Mouse (Mus musculus) macrophage (primary cell): ENCODE measurements around the gene Hdac9. TPM values are rescaled to one million over a fixed set of nuclear protein-coding genes. Genes with fewer than 3 reads are reported as not detected.

ENCODE experiments used
- H3K27ac ChIP-seq: fragments of 350-480 bp; formaldehyde crosslinking; 2 replicates; pipeline ENCODE4 v1.9.0; 2021
- H3K36me3 ChIP-seq: fragments of 350-480 bp; formaldehyde crosslinking; 2 replicates; pipeline ENCODE4 v1.9.0; 2021; ENCODE audit errors: inconsistent target
- H3K4me3 ChIP-seq: fragments of 350-480 bp; formaldehyde crosslinking; 2 replicates; pipeline ENCODE4 v1.9.0; 2021; ENCODE audit errors: inconsistent target
- H3K79me2 ChIP-seq: fragments of 350-480 bp; formaldehyde crosslinking; 2 replicates; pipeline ENCODE4 v1.9.0; 2021; ENCODE audit errors: inconsistent target
- WGBS: methylation state at CpG from one replicate; pipeline ENCODE4 v1.1.7; 2026; ENCODE audit warnings: inconsistent platforms; ENCODE audit not compliant: missing documents; 5-methylcytosine and 5-hydroxymethylcytosine counted together
- polyA plus RNA-seq: library from polyadenylated mRNA; stranded (reverse); fragments of 250-400 nt; gene quantifications from 3 replicates; pipeline ENCODE4 v1.2.4, GENCODE M21; 2018; ENCODE audit warnings: inconsistent platforms

The Hdac9 gene
- polyA plus RNA-seq, 1 experiment from 2014 or later, result 2.4 TPM

DNA sequence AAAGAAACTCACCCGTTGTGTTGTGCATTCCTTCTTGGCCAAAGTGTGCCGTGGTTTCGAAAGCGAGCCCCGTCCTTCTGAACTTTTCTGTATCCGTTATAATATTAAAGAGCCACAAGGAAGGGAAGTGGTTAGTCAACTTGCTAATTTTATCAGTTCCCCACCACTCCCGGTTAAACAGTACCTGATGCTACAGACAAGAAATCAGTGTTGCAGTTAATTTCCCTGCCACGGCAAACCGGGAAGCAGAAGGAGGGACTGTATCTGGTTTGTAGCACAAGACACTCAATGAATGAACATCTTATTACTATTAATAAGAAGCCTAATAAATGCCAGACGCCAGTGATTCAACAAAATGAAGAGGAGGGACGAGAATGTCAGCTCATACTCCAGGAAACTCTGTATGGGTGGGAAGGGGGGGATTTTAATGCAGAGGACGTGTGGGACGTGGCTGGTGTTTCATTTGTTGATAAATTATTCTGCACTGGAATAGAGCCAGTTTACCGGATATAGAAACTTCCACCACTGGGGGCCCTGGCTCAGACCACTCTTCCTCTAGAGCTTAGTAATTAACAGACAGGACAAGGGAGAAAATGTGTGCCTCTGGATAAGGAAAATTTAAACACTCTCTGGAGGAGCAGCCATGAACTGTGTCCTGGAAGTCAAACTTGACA is 202.5 kb downstream of the Hdac9 start:
- Histone ChIP-seq H3K36me3 (no peaks in the 10 kb centered on the region), H3K4me3 (peak overlapping the region; percentile 57), H3K27ac (peak overlapping the region; percentile 87), H3K79me2 (peaks cover 43% of the 10 kb centered on the region)
- 7% methylated on average over 14 of the region's 14 CpGs for WGBS

DNA sequence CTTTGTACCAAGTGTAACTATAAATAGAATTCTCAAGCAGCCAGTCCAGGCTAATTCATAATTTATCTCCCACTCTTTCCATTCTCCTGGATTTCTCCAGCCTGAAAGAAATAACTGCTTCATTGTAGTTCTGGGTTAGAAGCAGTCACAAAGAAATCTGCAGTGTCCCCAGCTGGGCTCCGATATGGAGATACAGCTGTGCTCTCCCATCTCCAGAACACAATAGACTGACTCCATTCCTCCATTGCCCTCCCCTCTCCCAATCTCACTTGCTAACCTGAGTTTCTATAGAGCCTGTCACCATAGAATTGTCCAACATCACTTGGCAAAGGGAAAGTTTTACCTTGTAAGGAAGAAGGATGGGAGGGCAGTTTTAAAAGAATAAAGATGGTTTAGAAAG is 218.9 kb downstream of the Hdac9 start:
- Histone ChIP-seq H3K4me3 (no peak overlapping the region), H3K79me2 (peaks cover 85% of the 10 kb centered on the region), H3K36me3 (no peaks in the 10 kb centered on the region), H3K27ac (no peak overlapping the region)
- WGBS, result 100% methylated on average over 1 of the region's 1 CpGs

DNA sequence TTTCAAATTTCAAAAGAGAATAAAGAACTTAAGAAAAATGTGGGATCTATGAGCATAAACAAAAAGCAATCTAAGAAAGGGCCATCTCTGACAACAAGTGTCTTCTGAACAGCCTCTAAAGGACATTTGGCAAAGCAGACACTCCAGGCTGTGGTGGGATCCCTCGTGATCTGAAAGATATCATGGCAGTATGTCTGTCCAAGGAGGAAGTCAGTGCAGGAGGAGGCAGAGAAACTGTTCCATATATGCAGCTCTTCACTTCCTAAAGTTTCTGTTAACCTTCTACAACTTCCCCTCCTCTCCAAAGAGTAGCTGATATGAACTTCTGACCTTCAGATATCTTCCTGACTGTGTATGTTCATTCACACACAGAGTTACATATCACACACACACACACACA is 220.2 kb downstream of the Hdac9 start:
- no peak overlapping the region for H3K4me3 ChIP-seq
- WGBS, result 0% methylated on average over 1 of the region's 1 CpGs
- peak overlapping the region; percentile 84 for H3K27ac ChIP-seq

DNA sequence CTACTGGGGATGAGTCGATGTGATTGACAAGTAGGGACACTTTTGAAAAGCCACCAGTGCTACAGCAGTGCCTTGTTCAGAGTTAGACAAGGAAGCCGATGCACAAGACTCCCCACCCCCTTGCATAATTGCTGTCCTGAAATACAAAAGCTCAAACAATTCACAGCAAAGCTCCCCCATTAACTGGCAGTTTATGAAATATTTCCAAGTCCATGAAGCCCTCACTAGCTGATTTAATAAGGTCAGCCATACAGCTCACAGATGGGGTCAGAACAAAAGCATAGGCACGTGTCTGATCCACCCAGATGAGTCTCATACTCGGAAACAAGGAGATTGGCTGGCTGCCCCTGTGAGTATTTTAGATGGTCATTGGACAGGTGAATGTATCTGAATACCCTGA is 228.0 kb downstream of the Hdac9 start:
- Histone ChIP-seq H3K27ac (no peak overlapping the region), H3K4me3 (no peak overlapping the region), H3K36me3 (no peaks in the 10 kb centered on the region), H3K79me2 (peaks cover 91% of the 10 kb centered on the region)
- 82% methylated on average over 4 of the region's 4 CpGs for WGBS

More for the DNA sequence above, 220.2 kb downstream of the Hdac9 start:
- Histone ChIP-seq H3K79me2 (peaks cover 85% of the 10 kb centered on the region), H3K36me3 (no peaks in the 10 kb centered on the region)

DNA sequence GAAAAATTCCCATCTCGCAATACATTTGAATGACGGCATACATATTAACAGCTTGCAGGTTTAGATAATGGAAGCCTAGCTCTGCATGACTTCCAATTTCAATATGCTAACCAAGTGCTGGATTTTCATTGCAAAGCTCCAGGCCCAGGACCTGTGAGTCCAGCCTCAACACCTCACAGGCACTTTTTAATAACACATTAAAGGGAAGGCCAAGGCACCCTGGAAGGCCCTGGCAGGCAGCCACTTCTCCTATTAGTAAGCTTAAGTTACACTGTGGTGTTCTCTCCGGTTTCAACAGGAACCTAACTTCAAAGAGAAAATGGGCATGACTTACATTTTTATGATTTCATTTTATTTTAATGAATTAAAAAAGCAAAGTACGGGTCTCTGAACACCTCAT is 233.5 kb downstream of the Hdac9 start:
- 51% methylated on average over 4 of the region's 4 CpGs for whole genome bisulfite sequencing
- H3K4me3 ChIP-seq, result no peak overlapping the region
- H3K79me2 ChIP-seq, result peaks cover 64% of the 10 kb centered on the region

DNA sequence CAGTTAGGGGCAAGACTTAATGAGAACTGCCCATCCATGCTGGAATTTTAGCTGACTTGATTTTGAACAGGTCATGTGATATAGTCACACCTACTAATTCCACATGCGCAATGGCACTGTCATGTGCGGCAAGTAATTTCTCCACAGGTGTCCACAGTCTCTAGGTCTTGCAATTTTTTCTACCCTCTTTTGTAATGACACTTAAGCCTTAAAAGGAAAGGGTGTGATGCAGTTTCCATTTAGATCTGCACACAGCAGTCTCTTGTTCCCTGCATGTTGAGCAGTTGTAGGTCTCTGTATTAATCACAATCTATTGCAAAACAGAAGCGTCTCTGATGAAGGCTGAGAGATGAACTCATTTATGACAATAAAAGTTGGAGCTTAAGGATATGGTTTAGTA is 234.2 kb downstream of the Hdac9 start:
- Histone ChIP-seq H3K79me2 (peaks cover 61% of the 10 kb centered on the region), H3K27ac (no peak overlapping the region), H3K4me3 (no peak overlapping the region), H3K36me3 (no peaks in the 10 kb centered on the region)
- WGBS, result 73% methylated on average over 3 of the region's 3 CpGs

More for the DNA sequence above, 233.5 kb downstream of the Hdac9 start:
- H3K36me3 ChIP-seq, result no peaks in the 10 kb centered on the region
- no peak overlapping the region for H3K27ac ChIP-seq

DNA sequence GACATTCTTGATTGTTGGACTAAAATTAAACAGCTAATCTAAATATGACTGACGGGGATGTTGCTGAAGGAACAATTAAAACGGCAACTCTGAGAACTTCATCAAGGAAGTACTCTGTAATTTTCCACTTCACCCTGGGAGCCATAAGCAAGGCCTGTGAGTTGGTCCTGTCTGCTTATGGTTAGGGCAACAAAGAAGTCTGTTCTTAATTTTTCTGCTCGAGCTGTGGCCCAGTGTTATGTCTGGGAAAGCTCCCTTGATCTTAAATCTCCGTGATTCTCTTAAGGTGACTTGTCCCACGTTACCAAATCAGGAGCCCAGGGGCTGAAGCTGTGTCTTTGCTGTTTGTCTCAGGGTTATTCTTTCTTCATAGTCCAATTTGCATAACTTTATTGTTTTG is 236.3 kb downstream of the Hdac9 start:
- peaks cover 57% of the 10 kb centered on the region for H3K79me2 ChIP-seq
- no peaks in the 10 kb centered on the region for H3K36me3 ChIP-seq
- H3K4me3 ChIP-seq, result no peak overlapping the region
- 23% methylated on average over 5 of the region's 5 CpGs for WGBS
- H3K27ac ChIP-seq, result peak overlapping the region; percentile 38

DNA sequence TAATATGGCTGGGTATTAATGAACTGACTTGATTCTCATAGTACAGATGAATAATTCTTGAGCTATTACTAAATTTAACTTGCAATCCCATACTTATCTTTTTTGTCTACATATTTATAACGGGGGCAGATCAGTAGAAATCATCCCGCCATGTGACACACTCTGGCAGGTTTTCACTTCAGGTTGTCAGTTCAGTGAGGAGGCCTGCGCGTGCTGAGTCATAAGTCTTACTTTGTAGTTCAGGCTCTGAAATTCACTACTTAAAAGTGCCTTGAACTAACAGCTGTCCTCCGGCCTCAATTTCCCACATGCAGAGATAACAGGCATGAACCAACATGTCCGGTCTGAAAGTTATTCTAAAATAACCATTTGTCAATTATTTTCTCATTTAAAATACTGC is 239.8 kb downstream of the Hdac9 start:
- no peaks in the 10 kb centered on the region for H3K36me3 ChIP-seq
- 93% methylated on average over 6 of the region's 6 CpGs for WGBS
- H3K79me2 ChIP-seq, result peaks cover 70% of the 10 kb centered on the region
- H3K27ac ChIP-seq, result no peak overlapping the region
- no peak overlapping the region for H3K4me3 ChIP-seq

DNA sequence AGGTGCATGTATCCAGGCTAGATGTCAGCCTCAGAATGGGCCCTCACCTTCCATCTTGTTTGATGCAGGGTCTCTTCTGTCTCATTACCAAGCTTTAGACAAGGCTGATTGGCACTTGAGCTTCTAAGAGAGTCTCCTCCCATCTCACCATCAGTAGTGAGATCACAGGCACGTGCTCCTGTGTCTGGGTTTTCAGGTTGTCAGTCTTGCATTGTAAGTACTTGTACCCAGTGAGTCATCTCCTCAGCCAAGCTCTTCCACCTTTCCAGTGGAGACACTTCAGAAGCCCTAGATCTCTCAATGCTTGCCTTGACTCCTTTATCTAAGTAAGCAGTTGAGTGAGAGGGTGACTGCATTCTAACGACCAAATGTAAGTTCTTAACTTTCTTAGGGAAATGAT is 242.7 kb downstream of the Hdac9 start:
- no peak overlapping the region for H3K4me3 ChIP-seq
- H3K36me3 ChIP-seq, result no peaks in the 10 kb centered on the region
- peak overlapping the region; percentile 53; the same call in 1 of the 2 replicates for H3K27ac ChIP-seq
- WGBS, result 78% methylated on average over 2 of the region's 2 CpGs
- H3K79me2 ChIP-seq, result peaks cover 81% of the 10 kb centered on the region

DNA sequence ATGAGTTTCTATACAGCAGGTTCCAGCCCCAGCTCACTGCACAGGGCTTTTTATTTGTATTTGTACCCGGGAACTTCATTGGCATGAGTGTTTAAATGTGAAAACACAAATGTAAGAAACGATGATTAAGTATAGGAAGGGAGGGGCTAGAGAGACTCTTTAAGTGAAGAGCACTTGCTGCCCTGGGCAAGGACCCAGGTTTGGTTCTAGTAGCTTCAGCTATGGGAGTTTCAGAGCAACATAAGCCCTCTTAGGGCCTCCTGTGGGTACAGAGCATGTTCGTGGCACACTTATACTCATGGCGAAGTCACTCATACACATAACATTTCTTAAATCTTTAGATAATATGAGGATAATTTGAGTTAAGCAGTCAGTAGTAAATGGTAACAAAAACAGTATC is 243.4 kb downstream of the Hdac9 start:
- WGBS, result 89% methylated on average over 4 of the region's 4 CpGs
- no peaks in the 10 kb centered on the region for H3K36me3 ChIP-seq
- peaks cover 76% of the 10 kb centered on the region for H3K79me2 ChIP-seq
- H3K4me3 ChIP-seq, result no peak overlapping the region
- H3K27ac ChIP-seq, result peak overlapping the region; percentile 53

DNA sequence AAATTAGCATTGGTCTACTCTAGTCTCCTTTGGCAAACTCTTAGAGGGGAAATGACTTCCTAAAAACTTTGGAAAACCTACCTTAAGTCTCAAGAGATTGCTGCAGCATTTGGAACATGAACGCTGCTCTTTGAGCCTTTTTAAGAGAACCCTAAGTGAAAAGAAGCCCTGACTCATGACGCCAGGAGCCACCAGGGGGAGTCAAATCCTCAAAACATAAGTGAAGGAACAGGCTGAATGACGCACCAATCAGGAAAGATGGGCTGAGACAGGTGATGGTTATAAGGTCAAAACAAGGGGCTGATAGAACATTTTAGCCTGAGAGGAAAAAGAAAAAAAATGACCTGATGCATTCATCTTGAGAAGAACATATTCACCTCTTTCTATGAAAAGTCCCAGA is 252.1 kb downstream of the Hdac9 start:
- WGBS, result 2% methylated on average over 3 of the region's 3 CpGs
- peaks cover 9% of the 10 kb centered on the region; the same call in 1 of the 2 replicates for H3K79me2 ChIP-seq
- H3K36me3 ChIP-seq, result no peaks in the 10 kb centered on the region
- no peak overlapping the region for H3K4me3 ChIP-seq
- H3K27ac ChIP-seq, result no peak overlapping the region

DNA sequence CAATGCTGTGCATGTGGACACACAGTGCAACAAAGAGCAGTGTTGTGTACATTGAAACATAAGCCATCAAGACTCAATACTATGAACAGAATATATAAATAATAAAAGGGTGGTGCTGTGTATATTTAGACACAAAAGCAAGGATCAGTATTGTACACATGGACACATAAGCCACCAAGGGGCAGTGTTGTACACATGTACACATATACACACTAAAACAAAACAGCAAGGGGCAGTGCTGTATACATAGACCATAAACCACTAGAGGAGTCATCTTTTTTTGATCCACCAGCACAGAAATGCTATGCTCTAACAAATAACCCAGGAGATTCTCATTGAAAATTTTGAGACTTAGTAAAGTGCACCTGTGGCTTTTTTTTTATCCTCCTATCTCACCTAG is 255.5 kb downstream of the Hdac9 start:
- 0 out of 2 replicates have a peak, but pooled peaks cover 4% of the 10 kb centered on the region for H3K79me2 ChIP-seq

DNA sequence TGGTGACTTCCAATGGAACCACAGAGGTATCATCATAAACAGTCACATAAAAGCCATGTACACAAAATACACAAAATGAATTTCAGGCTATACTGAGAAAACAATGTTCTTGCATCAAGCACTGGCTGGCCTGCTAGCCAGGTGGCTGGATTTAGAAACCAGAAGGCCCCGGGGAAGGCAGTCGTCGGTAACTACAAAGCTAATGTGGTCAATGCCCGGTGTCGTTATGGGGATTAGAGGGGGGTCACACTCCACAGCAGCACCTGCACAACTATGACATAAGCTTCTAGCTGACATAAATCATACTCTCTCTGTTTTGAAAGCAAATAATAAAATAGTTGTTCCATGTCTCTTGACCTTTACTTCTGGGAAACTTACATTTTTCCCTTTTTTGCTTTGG is 256.9 kb downstream of the Hdac9 start:
- 59% methylated on average over 5 of the region's 5 CpGs for WGBS
- no peak overlapping the region for H3K4me3 ChIP-seq
- no peak overlapping the region for H3K27ac ChIP-seq
- 0 out of 2 replicates have a peak, but pooled peaks cover 4% of the 10 kb centered on the region for H3K79me2 ChIP-seq
- H3K36me3 ChIP-seq, result no peaks in the 10 kb centered on the region

More for the DNA sequence above, 255.5 kb downstream of the Hdac9 start:
- no peak overlapping the region for H3K27ac ChIP-seq
- H3K4me3 ChIP-seq, result no peak overlapping the region
- no peaks in the 10 kb centered on the region for H3K36me3 ChIP-seq

DNA sequence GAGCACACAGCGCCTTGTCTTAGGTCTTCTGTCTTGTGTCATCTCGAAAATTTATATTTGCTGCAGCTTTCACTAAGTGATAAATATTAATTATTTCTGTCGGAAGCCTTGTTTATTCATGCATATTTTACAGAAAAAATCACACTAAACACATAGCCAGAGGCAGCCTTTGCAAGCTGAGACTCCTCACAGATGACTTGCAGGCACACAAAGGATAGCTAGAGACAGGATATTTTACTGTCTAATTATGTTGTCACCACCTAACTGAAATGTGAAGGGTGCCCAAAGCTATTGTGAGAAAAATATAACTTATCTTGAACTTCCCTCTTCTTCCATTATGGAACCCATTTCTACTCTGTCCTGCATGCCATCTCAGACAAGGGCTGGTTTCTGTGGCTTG is 258.3 kb downstream of the Hdac9 start:
- Histone ChIP-seq H3K79me2 (no peaks in the 10 kb centered on the region), H3K27ac (no peak overlapping the region), H3K4me3 (no peak overlapping the region), H3K36me3 (no peaks in the 10 kb centered on the region)
- 95% methylated on average over 3 of the region's 3 CpGs for WGBS

DNA sequence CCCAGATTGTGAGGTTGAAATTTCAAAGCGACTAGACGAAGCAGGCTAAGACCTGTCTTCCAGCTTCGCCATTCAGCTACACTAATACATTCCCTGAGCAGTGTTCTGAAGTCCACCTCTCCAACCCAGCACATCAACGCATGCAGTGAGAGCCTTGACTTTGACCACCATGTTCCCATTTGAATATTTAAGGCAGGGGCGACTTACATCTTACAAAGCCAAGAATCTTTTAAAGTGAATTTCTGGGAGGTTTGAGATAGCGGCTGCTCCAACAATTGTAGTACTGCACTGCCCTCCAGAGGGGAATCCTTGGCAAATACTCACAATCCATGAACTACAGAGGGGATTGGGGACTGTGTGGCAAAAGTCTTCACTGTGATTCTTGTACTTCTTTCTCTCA is 258.8 kb downstream of the Hdac9 start:
- WGBS, result 85% methylated on average over 6 of the region's 6 CpGs
- Histone ChIP-seq H3K36me3 (no peaks in the 10 kb centered on the region), H3K79me2 (no peaks in the 10 kb centered on the region), H3K4me3 (no peak overlapping the region), H3K27ac (no peak overlapping the region)

DNA sequence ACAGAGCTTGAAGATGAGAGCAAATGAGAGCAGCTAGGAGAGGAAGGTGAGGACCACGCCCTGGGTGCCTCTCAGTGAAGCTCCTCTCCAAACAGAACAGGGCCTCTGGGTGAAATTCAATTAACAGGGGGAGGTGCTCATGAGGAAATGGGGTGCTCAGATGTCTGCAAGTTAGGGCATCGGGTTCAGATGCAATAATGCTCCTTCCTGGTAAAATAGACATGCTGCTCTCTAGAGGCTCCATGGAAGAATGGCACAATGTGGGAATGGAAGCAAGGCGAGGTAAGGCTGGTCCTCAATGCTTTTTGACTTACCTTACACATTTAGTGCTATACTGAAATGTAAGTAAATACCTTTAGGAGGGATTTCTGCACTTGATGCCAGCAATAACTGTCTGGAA is 263.3 kb downstream of the Hdac9 start:
- Histone ChIP-seq H3K79me2 (no peaks in the 10 kb centered on the region), H3K36me3 (no peaks in the 10 kb centered on the region), H3K4me3 (no peak overlapping the region), H3K27ac (no peak overlapping the region)
- 75% methylated on average over 3 of the region's 3 CpGs for WGBS
